Mouse (Mus musculus) lung, adult 18-20 months (tissue): ENCODE results near the gene Stum.

Experiments
- DNase-seq, 2 experiments: peaks; one replicate each; pipeline ENCODE4 v3.0.0; 2022; ENCODE audit warnings: mixed read lengths in 2 of 2

The Stum gene

DNA sequence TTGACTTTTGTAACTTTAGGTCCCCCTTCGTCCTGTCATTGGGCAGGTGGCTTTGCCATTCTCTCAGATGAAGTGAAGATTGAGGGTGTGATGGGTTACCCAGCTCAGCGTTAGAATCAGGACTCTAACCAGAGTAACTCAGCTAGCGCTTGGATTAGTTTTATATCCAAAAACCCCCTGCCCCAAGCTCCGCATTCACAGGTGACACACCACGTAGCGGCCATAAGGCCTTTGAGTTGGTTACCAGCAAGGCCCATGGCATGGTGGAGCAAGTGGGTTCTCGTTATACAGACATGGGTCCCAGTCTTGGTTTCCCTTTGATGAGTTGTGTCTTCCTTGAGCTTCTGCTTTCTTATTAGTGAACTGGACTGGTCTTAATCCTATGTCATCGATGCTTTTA, 99.4 kb downstream of the Stum start:
- DNase-seq = no peak
